Mouse (Mus musculus) thymus, postnatal 0 days (tissue): Measurements from ENCODE around the gene Wfdc1. TPM values are rescaled to one million over a fixed set of nuclear protein-coding genes. Genes with fewer than 3 reads are reported as not detected.
A peak's percentile ranks its signal among the peaks of the same experiment; 100 is the strongest.

ENCODE experiments used
- DNase-seq: peaks from one replicate; pipeline ENCODE4 v3.0.0-alpha.2; 2015; ENCODE audit warnings: low spot score
- polyA plus RNA-seq: library from polyadenylated mRNA; unstranded; fragments of >200 nt; fragmentation: Nextera tagmentation; extraction: Ambion mirVana; gene quantifications from 2 replicates; pipeline ENCODE4 v1.2.1, GENCODE M21; 2015

Wfdc1 gene
- polyA plus RNA-seq, 1 experiment from 2014 or later: 0.91 TPM

GRCm38 (mm10) chr8:119638261-119638660 lies 27.9 kb upstream of the Wfdc1 start:
- no peak for DNase-seq

GRCm38 (mm10) chr8:119639798-119640197 lies 26.4 kb upstream of the Wfdc1 start:
- DNase-seq: no peak

GRCm38 (mm10) chr8:119641058-119641457 lies 25.1 kb upstream of the Wfdc1 start:
- no peak for DNase-seq

- DNase-seq: no peak
Observed at GRCm38 (mm10) chr8:119642960-119643359, 23.2 kb upstream of the Wfdc1 start.

- no peak for DNase-seq
Observed at GRCm38 (mm10) chr8:119644429-119644960, 21.7 kb upstream of the Wfdc1 start.

- no peak for DNase-seq
Observed at GRCm38 (mm10) chr8:119644981-119645597, 21.1 kb upstream of the Wfdc1 start.

- no peak for DNase-seq
Observed at GRCm38 (mm10) chr8:119646197-119646596, 20.0 kb upstream of the Wfdc1 start.

GRCm38 (mm10) chr8:119646846-119647245 lies 19.3 kb upstream of the Wfdc1 start:
- DNase-seq: no peak

- DNase-seq: no peak
Observed at GRCm38 (mm10) chr8:119651324-119651723, 14.8 kb upstream of the Wfdc1 start.

- no peak for DNase-seq
Observed at GRCm38 (mm10) chr8:119656709-119657464, 9.3 kb upstream of the Wfdc1 start.

GRCm38 (mm10) chr8:119661081-119661480 lies 5.1 kb upstream of the Wfdc1 start:
- no peak for DNase-seq

GRCm38 (mm10) chr8:119661892-119662291 lies 4.3 kb upstream of the Wfdc1 start:
- DNase-seq: no peak

GRCm38 (mm10) chr8:119663440-119663839 lies 2.7 kb upstream of the Wfdc1 start:
- DNase-seq: no peak

- DNase-seq: no peak
Observed at GRCm38 (mm10) chr8:119665270-119665669, 895 bp upstream of the Wfdc1 start.

GRCm38 (mm10) chr8:119668447-119668846 lies 2.3 kb downstream of the Wfdc1 start:
- DNase-seq: no peak

GRCm38 (mm10) chr8:119669284-119669683 lies 3.1 kb downstream of the Wfdc1 start:
- no peak for DNase-seq

- no peak for DNase-seq
Observed at GRCm38 (mm10) chr8:119670419-119671091, 4.4 kb downstream of the Wfdc1 start.

GRCm38 (mm10) chr8:119673976-119674555 lies 7.9 kb downstream of the Wfdc1 start:
- peak; percentile 19 for DNase-seq

- DNase-seq: no peak
Observed at GRCm38 (mm10) chr8:119675457-119675856, 9.3 kb downstream of the Wfdc1 start.

GRCm38 (mm10) chr8:119676389-119676788 lies 10.2 kb downstream of the Wfdc1 start:
- DNase-seq: peak; percentile 88

- DNase-seq: peak; percentile 67
Observed at GRCm38 (mm10) chr8:119678138-119678843, 12.1 kb downstream of the Wfdc1 start.
